Comparison of ENCODE assay signal across 24 mouse cellular contexts in the genomic region with DNA sequence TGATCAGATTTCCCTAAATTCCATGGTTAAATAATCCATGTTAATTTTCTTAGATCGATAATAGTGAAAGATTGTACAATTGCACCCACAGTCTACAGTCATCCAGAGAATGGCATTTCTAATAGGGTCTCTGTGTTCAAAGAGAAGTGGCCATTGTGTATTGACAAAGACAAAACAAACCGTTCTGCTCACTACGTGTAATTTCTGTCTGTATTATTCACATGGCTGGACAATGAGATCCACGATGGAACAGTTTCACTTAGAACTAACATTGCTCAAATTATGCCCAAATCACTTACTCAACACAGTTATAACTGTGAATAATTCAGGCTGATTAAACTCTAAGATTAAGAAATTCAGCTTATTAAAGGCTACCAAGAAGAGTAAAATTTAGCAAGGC.
"Had no signal": no experiment of that assay in that cellular context is flagged by ENCODE, and none has a peak within 500 bp of the region (broad histone marks: within the 10 kb centered on the region; RNA-seq: fewer than 3 reads in every experiment).

No protein-coding gene starts in this region.

- H3K27ac ChIP-seq: heart, adult 2 months; heart, embryonic 13.5 days; heart, embryonic 15.5 days; hindbrain, embryonic 13.5 days; hindbrain, embryonic 15.5 days; hindbrain, postnatal 0 days; kidney, embryonic 15.5 days; kidney, postnatal 0 days; limb, embryonic 13.5 days; limb, embryonic 15.5 days; liver, embryonic 12.5 days; liver, embryonic 14.5 days had no signal

- DNase-seq: gastrocnemius, postnatal 14 days; gastrocnemius, postnatal 36 days; heart, adult 2 months; heart, postnatal 14 days; heart, postnatal 36 days; kidney, adult 11 months; kidney, adult 2 months; kidney, adult 9 months; kidney, postnatal 14 days; kidney, postnatal 36 days; layer of hippocampus, adult 9-11 months; layer of hippocampus, postnatal 36 days; left cerebral cortex, postnatal 4 days had no signal

- H3K4me3 ChIP-seq: heart, adult 2 months; heart, embryonic 13.5 days; heart, embryonic 15.5 days; hindbrain, embryonic 13.5 days; hindbrain, embryonic 15.5 days; kidney, embryonic 15.5 days; limb, embryonic 13.5 days; limb, embryonic 15.5 days; liver, embryonic 12.5 days had no signal
